Mouse (Mus musculus) gastrocnemius, adult 18-20 months (tissue): ENCODE results near the gene Cass4. TPM values are rescaled to one million over a fixed set of nuclear protein-coding genes. Genes with fewer than 3 reads are reported as not detected.

Source experiments
- DNase-seq: peaks from one replicate; pipeline ENCODE4 v3.0.0; 2021; ENCODE audit warnings: low spot score
- total RNA-seq, 2 experiments: library from RNA; stranded (reverse); gene quantifications; 2 replicates each; pipeline ENCODE4 v1.2.3; 2021

The Cass4 gene
- total RNA-seq, 2 experiments from 2014 or later: 0.14 to 0.38 TPM

- DNase-seq: no peak
Measured at GRCm38 (mm10) chr2:172384715-172385114, 8.9 kb upstream of the Cass4 start.

GRCm38 (mm10) chr2:172390341-172390740 is 3.3 kb upstream of the Cass4 start:
- no peak for DNase-seq

GRCm38 (mm10) chr2:172392041-172392521 is 1.5 kb upstream of the Cass4 start:
- no peak for DNase-seq

GRCm38 (mm10) chr2:172394052-172394392 is 428 bp downstream of the Cass4 start:
- DNase-seq: no peak

GRCm38 (mm10) chr2:172394671-172395070 is 1.1 kb downstream of the Cass4 start:
- no peak for DNase-seq

- DNase-seq: no peak
Measured at GRCm38 (mm10) chr2:172395961-172396360, 2.4 kb downstream of the Cass4 start.

GRCm38 (mm10) chr2:172399901-172400300 is 6.3 kb downstream of the Cass4 start:
- no peak for DNase-seq

GRCm38 (mm10) chr2:172401116-172401825 is 7.7 kb downstream of the Cass4 start:
- no peak for DNase-seq

- no peak for DNase-seq
Measured at GRCm38 (mm10) chr2:172404239-172404638, 10.6 kb downstream of the Cass4 start.

GRCm38 (mm10) chr2:172405011-172405410 is 11.4 kb downstream of the Cass4 start:
- DNase-seq: no peak

GRCm38 (mm10) chr2:172406173-172406572 is 12.6 kb downstream of the Cass4 start:
- DNase-seq: no peak

- DNase-seq: no peak
Measured at GRCm38 (mm10) chr2:172407499-172407898, 13.9 kb downstream of the Cass4 start.

GRCm38 (mm10) chr2:172410686-172411085 is 17.1 kb downstream of the Cass4 start:
- no peak for DNase-seq

- DNase-seq: no peak
Measured at GRCm38 (mm10) chr2:172411091-172411490, 17.5 kb downstream of the Cass4 start.

- DNase-seq: no peak
Measured at GRCm38 (mm10) chr2:172412454-172412853, 18.9 kb downstream of the Cass4 start.

- DNase-seq: no peak
Measured at GRCm38 (mm10) chr2:172413273-172413672, 19.7 kb downstream of the Cass4 start.

- no peak for DNase-seq
Measured at GRCm38 (mm10) chr2:172413894-172414293, 20.3 kb downstream of the Cass4 start.

GRCm38 (mm10) chr2:172416218-172416617 is 22.6 kb downstream of the Cass4 start:
- DNase-seq: no peak

- no peak for DNase-seq
Measured at GRCm38 (mm10) chr2:172416876-172417275, 23.3 kb downstream of the Cass4 start.

- no peak for DNase-seq
Measured at GRCm38 (mm10) chr2:172418208-172418607, 24.6 kb downstream of the Cass4 start.

- DNase-seq: no peak
Measured at GRCm38 (mm10) chr2:172430609-172431008, 37.0 kb downstream of the Cass4 start.

- no peak for DNase-seq
Measured at GRCm38 (mm10) chr2:172433746-172434145, 40.2 kb downstream of the Cass4 start.

- no peak for DNase-seq
Measured at GRCm38 (mm10) chr2:172437371-172437952, 43.9 kb downstream of the Cass4 start.
